Comparison of ENCODE assay signal across 12 mouse cellular contexts in the genomic region with DNA sequence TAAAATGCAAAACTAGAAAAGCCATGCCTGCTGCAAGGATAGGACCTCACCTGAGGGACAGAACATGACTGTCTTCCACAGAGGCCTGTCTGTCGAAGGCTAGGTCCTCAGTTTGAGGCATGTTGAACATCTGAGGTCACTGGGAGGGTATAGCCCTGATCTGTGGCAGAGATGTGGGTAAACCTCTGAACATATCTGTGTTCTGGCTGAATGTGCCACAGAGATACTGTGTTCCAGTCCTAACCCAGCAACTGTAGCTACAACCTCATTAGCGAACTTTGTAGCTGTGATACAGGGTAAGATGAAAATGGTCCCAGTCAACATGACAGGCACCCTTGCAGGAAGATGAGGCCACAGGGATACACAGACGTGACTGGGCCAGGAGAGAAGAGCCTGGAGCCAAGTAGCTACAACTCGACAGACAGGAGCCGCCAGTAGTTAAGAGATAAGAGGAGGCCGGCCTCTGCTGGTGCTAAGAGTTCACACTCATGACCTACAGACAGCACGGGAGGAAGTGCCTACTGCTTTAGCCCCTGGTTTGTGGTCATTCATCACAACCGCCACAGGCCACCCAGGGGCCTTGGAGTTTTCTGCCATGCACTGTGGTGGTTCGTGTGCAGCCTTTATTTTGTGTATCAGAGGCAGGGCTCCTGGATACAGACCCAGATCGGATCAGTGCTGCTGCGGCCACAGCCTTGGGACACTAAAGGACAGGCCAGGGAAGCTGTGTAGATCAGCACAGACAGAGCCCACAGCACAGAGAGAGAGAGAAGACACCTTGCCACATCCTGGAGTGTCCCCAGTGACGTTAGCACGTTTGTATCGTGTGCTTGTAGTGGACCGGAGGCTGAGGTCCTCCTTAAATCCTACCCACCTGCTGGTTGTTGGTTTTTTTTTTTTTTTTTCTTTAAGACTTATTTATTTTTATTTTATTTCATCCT. TPM values are rescaled to one million over a fixed set of nuclear protein-coding genes. Genes with fewer than 3 reads are reported as not detected.
DNase-seq lines count a peak whose midpoint lies in the region; ATAC-seq and TF ChIP-seq lines count a peak whose summit lies in the region.
"Had no signal": no experiment of that assay in that cellular context is flagged by ENCODE, and none has a peak within 500 bp of the region (broad histone marks: within the 10 kb centered on the region; RNA-seq: fewer than 3 reads in every experiment).

No protein-coding gene starts in this region.

- no peak for TF ChIP-seq CTCF in left cerebral cortex, adult 2 months (IDR thresholded peaks at IDR 0.05)

- no peaks in the 10 kb centered on the region for H3K36me3 ChIP-seq in midbrain, embryonic 11.5 days (ENCODE audit: control insufficient read depth, insufficient read depth, low read length)
- H3K36me3 ChIP-seq in midbrain, embryonic 15.5 days (replicated peaks) = no peaks in the 10 kb centered on the region
- no peaks in the 10 kb centered on the region for H3K36me3 ChIP-seq in liver, embryonic 15.5 days (replicated peaks)
- no peaks in the 10 kb centered on the region for H3K36me3 ChIP-seq in stomach, embryonic 15.5 days
- H3K36me3 ChIP-seq: lung, embryonic 15.5 days had no signal

- 49% methylated on average over 15 of the region's 15 CpGs for WGBS in midbrain, embryonic 11.5 days
- 46% methylated on average over 15 of the region's 15 CpGs for WGBS in midbrain, embryonic 15.5 days
- 7% methylated on average over 15 of the region's 15 CpGs for WGBS in liver, embryonic 15.5 days (ENCODE audit: insufficient replicate concordance)
- 31% methylated on average over 15 of the region's 15 CpGs for WGBS in stomach, embryonic 15.5 days

- ATAC-seq in midbrain, embryonic 11.5 days (ENCODE audit: low FRiP score) = no peak
- no peak for ATAC-seq in midbrain, embryonic 15.5 days (replicated peaks)
- ATAC-seq in liver, embryonic 15.5 days (ENCODE audit: insufficient read depth) = peak; percentile 82
- ATAC-seq in stomach, embryonic 15.5 days (ENCODE audit: insufficient read depth, low FRiP score, low read depth) = peak; percentile 72

- H3K27me3 ChIP-seq in midbrain, embryonic 11.5 days (ENCODE audit: control insufficient read depth, insufficient read depth, low read length) = peaks cover 4% of the 10 kb centered on the region
- H3K27me3 ChIP-seq in midbrain, embryonic 15.5 days (replicated peaks) = 0 out of 2 replicates have a peak, but pooled peaks cover 5% of the 10 kb centered on the region
- peaks cover 16% of the 10 kb centered on the region for H3K27me3 ChIP-seq in liver, embryonic 15.5 days
- no peaks in the 10 kb centered on the region; the same call in none of the 2 replicates for H3K27me3 ChIP-seq in stomach, embryonic 15.5 days (replicated peaks)

- DNase-seq in adrenal gland, postnatal 14 days = peak; percentile 17
- DNase-seq in adrenal gland, adult 18-20 months (ENCODE audit: low spot score in 2 of 2) = no peak
- peak; percentile 84 for DNase-seq in midbrain, embryonic 11.5 days (ENCODE audit: low spot score, missing footprints)
- DNase-seq in left cerebral cortex, adult 2 months (ENCODE audit: extremely low spot score in 1 of 2, low spot score in 2 of 2) = no peak
- DNase-seq in retina, embryonic 14.5 days (ENCODE audit: low spot score) = no peak
- DNase-seq: cerebellum, postnatal 14 days; kidney, adult 18-20 months had no signal

- H3K27ac ChIP-seq in midbrain, embryonic 11.5 days (ENCODE audit: low read depth, low read length) = 0 out of 2 replicates have a peak overlapping the region, but pooled peaks have one; percentile 15
- H3K27ac ChIP-seq in midbrain, embryonic 15.5 days = no peak overlapping the region
- H3K27ac ChIP-seq in liver, embryonic 15.5 days (replicated peaks) = peak overlapping the region; percentile 72
- H3K27ac ChIP-seq in stomach, embryonic 15.5 days = no peak overlapping the region
- H3K27ac ChIP-seq in left cerebral cortex, adult 2 months = no peak overlapping the region
- H3K27ac ChIP-seq: lung, embryonic 15.5 days had no signal

- H3K9me3 ChIP-seq in midbrain, embryonic 11.5 days (ENCODE audit: control insufficient read depth, low read length) = no peaks in the 10 kb centered on the region
- no peaks in the 10 kb centered on the region for H3K9me3 ChIP-seq in midbrain, embryonic 15.5 days
- no peaks in the 10 kb centered on the region for H3K9me3 ChIP-seq in liver, embryonic 15.5 days (replicated peaks)
- H3K9me3 ChIP-seq in stomach, embryonic 15.5 days = no peaks in the 10 kb centered on the region
- H3K9me3 ChIP-seq: lung, embryonic 15.5 days had no signal

- no peak overlapping the region for H3K9ac ChIP-seq in midbrain, embryonic 11.5 days (ENCODE audit: low read length)
- no peak overlapping the region for H3K9ac ChIP-seq in midbrain, embryonic 15.5 days
- H3K9ac ChIP-seq in liver, embryonic 15.5 days = peak overlapping the region; percentile 35
- H3K9ac ChIP-seq in stomach, embryonic 15.5 days = no peak overlapping the region
- H3K9ac ChIP-seq: lung, embryonic 15.5 days had no signal

- peaks cover 14% of the 10 kb centered on the region for H3K4me1 ChIP-seq in midbrain, embryonic 11.5 days (ENCODE audit: control insufficient read depth, insufficient read depth, low read length)
- peaks cover 20% of the 10 kb centered on the region for H3K4me1 ChIP-seq in midbrain, embryonic 15.5 days
- H3K4me1 ChIP-seq in liver, embryonic 15.5 days (replicated peaks) = peaks cover 54% of the 10 kb centered on the region
- H3K4me1 ChIP-seq in stomach, embryonic 15.5 days = peaks cover 1% of the 10 kb centered on the region; the same call in 1 of the 2 replicates

- no peak overlapping the region for H3K4me3 ChIP-seq in midbrain, embryonic 11.5 days (ENCODE audit: low read depth, low read length)
- no peak overlapping the region for H3K4me3 ChIP-seq in midbrain, embryonic 15.5 days
- H3K4me3 ChIP-seq in liver, embryonic 15.5 days (replicated peaks) = no peak overlapping the region
- H3K4me3 ChIP-seq in stomach, embryonic 15.5 days (replicated peaks) = no peak overlapping the region
- no peak overlapping the region for H3K4me3 ChIP-seq in left cerebral cortex, adult 2 months
- H3K4me3 ChIP-seq: lung, embryonic 15.5 days had no signal

- intact Hi-C loops in left cerebral cortex, adult 2 months (cut with DNase I) = no loop called here

- H3K4me2 ChIP-seq in midbrain, embryonic 11.5 days = no peak overlapping the region
- H3K4me2 ChIP-seq in midbrain, embryonic 15.5 days = no peak overlapping the region
- H3K4me2 ChIP-seq in liver, embryonic 15.5 days = peak overlapping the region; percentile 56
- H3K4me2 ChIP-seq in stomach, embryonic 15.5 days = no peak overlapping the region
- H3K4me2 ChIP-seq: lung, embryonic 15.5 days had no signal

RNA-seq across cellular contexts. Expression of gene Trhr2, which starts 10.9 kb away (rescaled TPM):
- total RNA-seq in adrenal gland, postnatal 14 days (2021) = not detected in 2 replicates
- total RNA-seq in adrenal gland, adult 18-20 months (2021) = not detected
- not detected in 2 replicates for polyA plus RNA-seq in midbrain, embryonic 11.5 days (2014; fragmentation: Nextera tagmentation; extraction: Ambion mirVana)
- not detected in 2 replicates for polyA plus RNA-seq in midbrain, embryonic 15.5 days (2015; fragmentation: Nextera tagmentation; extraction: Ambion mirVana)
- not detected in 2 replicates for polyA plus RNA-seq in liver, embryonic 15.5 days (2015; fragmentation: Nextera tagmentation; extraction: Ambion mirVana)
- not detected in 2 replicates for polyA plus RNA-seq in stomach, embryonic 15.5 days (2015; fragmentation: Nextera tagmentation; extraction: Ambion mirVana)
- 10 to 100 TPM in 1 of 2 experiments, 1 to 10 TPM in 1; 7.1 to 11.4 TPM for total RNA-seq in left cerebral cortex, adult 2 months (2021)
- total RNA-seq: heart, postnatal 14 days had no signal
- polyA plus RNA-seq: lung, embryonic 15.5 days had no signal

RNA-seq across cellular contexts. Expression of gene Zc3h18, which starts 26.8 kb away (rescaled TPM):
- 39.5 and 40.6 TPM in 2 replicates for total RNA-seq in adrenal gland, postnatal 14 days (2021)
- 10 to 100 TPM; 39.9 to 45.1 TPM for total RNA-seq in adrenal gland, adult 18-20 months (2021)
- 42.0 and 43.7 TPM in 2 replicates for polyA plus RNA-seq in midbrain, embryonic 11.5 days (2014; fragmentation: Nextera tagmentation; extraction: Ambion mirVana)
- polyA plus RNA-seq in midbrain, embryonic 15.5 days (2015; fragmentation: Nextera tagmentation; extraction: Ambion mirVana) = 38.9 and 41.3 TPM in 2 replicates
- polyA plus RNA-seq in liver, embryonic 15.5 days (2015; fragmentation: Nextera tagmentation; extraction: Ambion mirVana) = 23.1 and 25.6 TPM in 2 replicates
- 48.7 and 48.9 TPM in 2 replicates for polyA plus RNA-seq in stomach, embryonic 15.5 days (2015; fragmentation: Nextera tagmentation; extraction: Ambion mirVana)
- 10 to 100 TPM; 42.3 to 45.0 TPM for total RNA-seq in left cerebral cortex, adult 2 months (2021)

Comparison
In these comparisons a context has a peak if more than half of its experiments do, and no peak if none do; other contexts are left out.
1. DNase-seq: peak in adrenal gland, postnatal 14 days (single experiment) and midbrain, embryonic 11.5 days (single experiment); none in adrenal gland, adult 18-20 months (0 of 2), left cerebral cortex, adult 2 months (0 of 2) and retina, embryonic 14.5 days (single experiment).
2. H3K27ac ChIP-seq: peak in midbrain, embryonic 11.5 days (single experiment) and liver, embryonic 15.5 days (single experiment); none in midbrain, embryonic 15.5 days (single experiment), stomach, embryonic 15.5 days (single experiment) and left cerebral cortex, adult 2 months (single experiment).
3. ATAC-seq: peak in liver, embryonic 15.5 days (single experiment) and stomach, embryonic 15.5 days (single experiment); none in midbrain, embryonic 11.5 days (single experiment) and midbrain, embryonic 15.5 days (single experiment).